Mouse (Mus musculus): ENCODE measurements at regions not wholly inside any gene's neighbourhood (a gene's known extent, or its start where the extent isn't known, plus 50 kb on each side); places are given as distances from the start of the nearest gene placed in this dataset.

DNA sequence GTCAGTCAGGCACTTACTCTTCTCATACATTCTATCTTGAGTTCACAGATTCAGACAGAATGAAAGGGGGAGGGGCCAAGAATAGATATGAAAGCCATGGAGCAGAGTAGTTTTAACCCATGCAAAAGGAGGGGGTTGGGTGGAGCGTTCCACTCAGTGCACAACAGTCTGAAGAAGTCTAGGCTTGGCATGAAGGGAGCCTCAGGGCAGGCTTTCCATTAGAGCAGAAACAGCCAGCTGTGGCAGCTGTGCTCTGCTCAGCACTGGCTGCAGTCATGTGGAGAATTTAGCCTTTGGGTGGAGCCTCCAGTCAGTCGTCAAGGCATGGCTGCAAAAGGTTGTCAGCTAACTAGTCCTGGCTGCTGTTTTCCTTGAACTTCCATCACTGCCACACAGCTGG is 201.3 kb upstream of the Slc35b3 start:
- no peak for TF ChIP-seq CTCF (IDR thresholded peaks at IDR 0.05; ENCODE audit: low read depth)
- TF ChIP-seq EP300 (IDR thresholded peaks at IDR 0.05; ENCODE audit: low read depth), result no peak
